Comparison of ENCODE assay signal across 8 mouse cellular contexts in the genomic region with DNA sequence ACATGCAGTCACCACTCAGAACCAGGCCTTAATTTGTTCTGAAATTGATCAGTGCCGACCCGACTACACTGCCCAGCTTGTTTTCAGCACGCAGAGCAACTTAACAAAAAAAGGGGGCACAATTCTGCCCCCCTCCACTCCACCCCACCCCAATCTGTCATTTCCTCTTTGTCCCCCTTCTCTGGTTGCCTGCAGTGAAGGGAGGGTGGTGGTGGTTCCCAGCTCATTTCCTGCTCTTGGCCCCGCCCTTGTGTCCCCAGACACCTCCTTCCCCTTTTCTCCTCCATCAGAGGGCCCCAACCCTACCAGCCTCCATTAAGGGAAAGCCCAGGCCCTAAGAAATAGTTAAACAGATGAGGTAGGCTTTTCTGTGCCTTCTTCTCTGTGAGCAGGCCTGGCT. TPM values are rescaled to one million over a fixed set of nuclear protein-coding genes. Genes with fewer than 3 reads are reported as not detected.
DNase-seq lines count a peak whose midpoint lies in the region; ATAC-seq lines count a peak whose summit lies in the region.

No protein-coding gene starts in this region.

- no peaks in the 10 kb centered on the region for H3K27me3 ChIP-seq in heart, embryonic 15.5 days
- H3K27me3 ChIP-seq in heart, embryonic 11.5 days (ENCODE audit: control insufficient read depth, insufficient read depth, low read length): no peaks in the 10 kb centered on the region
- H3K27me3 ChIP-seq in intestine, embryonic 15.5 days (replicated peaks): no peaks in the 10 kb centered on the region
- 0 out of 2 replicates have a peak, but pooled peaks cover 3% of the 10 kb centered on the region for H3K27me3 ChIP-seq in forebrain, embryonic 10.5 days (ENCODE audit: poor library complexity, severe bottlenecking)

- no peak overlapping the region for H3K9ac ChIP-seq in heart, embryonic 15.5 days
- no peak overlapping the region for H3K9ac ChIP-seq in heart, embryonic 11.5 days (ENCODE audit: low read depth, low read length)
- H3K9ac ChIP-seq in intestine, embryonic 15.5 days: no peak overlapping the region

- peak overlapping the region; percentile 33; the same call in 1 of the 2 replicates for H3K4me3 ChIP-seq in heart, embryonic 15.5 days
- H3K4me3 ChIP-seq in heart, embryonic 11.5 days (ENCODE audit: low read depth, low read length): no peak overlapping the region
- H3K4me3 ChIP-seq in intestine, embryonic 15.5 days (replicated peaks): no peak overlapping the region
- H3K4me3 ChIP-seq in forebrain, embryonic 10.5 days: no peak overlapping the region

- DNase-seq in thymus, postnatal 36 days: peak; percentile 73 to 86
- DNase-seq in urinary bladder, adult 2 months (ENCODE audit: low spot score): no peak
- DNase-seq in forebrain, embryonic 10.5 days (ENCODE audit: extremely low spot score, low spot score): no peak
- no peak for DNase-seq in yolk sac, embryonic 10.5 days (ENCODE audit: low spot score)

- H3K4me1 ChIP-seq in heart, embryonic 15.5 days (replicated peaks): peaks cover 3% of the 10 kb centered on the region; the same call in 1 of the 2 replicates
- peaks cover 2% of the 10 kb centered on the region; the same call in 1 of the 2 replicates for H3K4me1 ChIP-seq in heart, embryonic 11.5 days (ENCODE audit: control insufficient read depth, insufficient read depth, low read length)
- H3K4me1 ChIP-seq in intestine, embryonic 15.5 days (replicated peaks): no peaks in the 10 kb centered on the region
- H3K4me1 ChIP-seq in forebrain, embryonic 10.5 days: peaks cover 7% of the 10 kb centered on the region

- no peak for ATAC-seq in heart, embryonic 15.5 days (replicated peaks; ENCODE audit: insufficient number of reproducible peaks, insufficient read depth, low FRiP score, low read depth)
- no peak for ATAC-seq in heart, embryonic 11.5 days (replicated peaks; ENCODE audit: insufficient number of reproducible peaks, low FRiP score, low TSS enrichment)
- ATAC-seq in intestine, embryonic 15.5 days: peak; percentile 55; the same call in 1 of the 2 replicates
- ATAC-seq in megakaryocyte progenitor cell, adult 5-6 weeks (replicated peaks; ENCODE audit: poor library complexity): peak; percentile 79

- no peak overlapping the region; the same call in 1 of the 2 replicates for H3K4me2 ChIP-seq in heart, embryonic 15.5 days
- no peak overlapping the region for H3K4me2 ChIP-seq in heart, embryonic 11.5 days
- no peak overlapping the region for H3K4me2 ChIP-seq in intestine, embryonic 15.5 days (replicated peaks)

- H3K36me3 ChIP-seq in heart, embryonic 15.5 days: no peaks in the 10 kb centered on the region
- H3K36me3 ChIP-seq in heart, embryonic 11.5 days (ENCODE audit: control insufficient read depth, insufficient read depth, low read length): no peaks in the 10 kb centered on the region
- H3K36me3 ChIP-seq in intestine, embryonic 15.5 days: no peaks in the 10 kb centered on the region
- H3K36me3 ChIP-seq in forebrain, embryonic 10.5 days (replicated peaks): no peaks in the 10 kb centered on the region

- H3K9me3 ChIP-seq in heart, embryonic 15.5 days (replicated peaks): no peaks in the 10 kb centered on the region
- H3K9me3 ChIP-seq in heart, embryonic 11.5 days (replicated peaks; ENCODE audit: control insufficient read depth, low read length): no peaks in the 10 kb centered on the region
- H3K9me3 ChIP-seq in intestine, embryonic 15.5 days: no peaks in the 10 kb centered on the region
- no peaks in the 10 kb centered on the region for H3K9me3 ChIP-seq in forebrain, embryonic 10.5 days

- WGBS in heart, embryonic 15.5 days: 74% methylated on average over 4 of the region's 4 CpGs
- WGBS in heart, embryonic 11.5 days (ENCODE audit: insufficient replicate concordance): 72% methylated on average over 4 of the region's 4 CpGs
- 68% methylated on average over 4 of the region's 4 CpGs for WGBS in intestine, embryonic 15.5 days
- WGBS in forebrain, embryonic 10.5 days: 79% methylated on average over 4 of the region's 4 CpGs

- H3K27ac ChIP-seq in heart, embryonic 15.5 days: no peak overlapping the region
- no peak overlapping the region for H3K27ac ChIP-seq in heart, embryonic 11.5 days (ENCODE audit: low read depth, low read length)
- 0 out of 2 replicates have a peak overlapping the region, but pooled peaks have one; percentile 27 for H3K27ac ChIP-seq in intestine, embryonic 15.5 days
- no peak overlapping the region for H3K27ac ChIP-seq in forebrain, embryonic 10.5 days

RNA-seq across cellular contexts. Expression of a gene that starts 1.3 kb away (rescaled TPM):
- 1.00 and 5.3 TPM in 2 replicates for polyA plus RNA-seq in heart, embryonic 15.5 days (2015; fragmentation: Nextera tagmentation; extraction: Ambion mirVana)
- polyA plus RNA-seq in heart, embryonic 11.5 days (2014; fragmentation: Nextera tagmentation; extraction: Ambion mirVana): 0.18 and 0.44 TPM in 2 replicates
- 2.2 and 2.4 TPM in 2 replicates for polyA plus RNA-seq in intestine, embryonic 15.5 days (2015; fragmentation: Nextera tagmentation; extraction: Ambion mirVana)
- 30.2 and 31.7 TPM in 2 replicates for total RNA-seq in megakaryocyte progenitor cell, adult 5-6 weeks (2015)
- 68.0 and 70.5 TPM in 2 replicates for total RNA-seq in megakaryocyte progenitor cell, adult 5-6 weeks (2017)
- polyA plus RNA-seq in urinary bladder, adult 2 months (2012; rRNA removed): 4.2 and 5.0 TPM in 2 replicates
- 0.74 and 0.91 TPM in 2 replicates for polyA plus RNA-seq in forebrain, embryonic 10.5 days (2016; fragmentation: Nextera tagmentation; extraction: Ambion mirVana)

RNA-seq across cellular contexts. Expression of a gene that starts 20.2 kb away (rescaled TPM):
- 0.26 and 1.2 TPM in 2 replicates for polyA plus RNA-seq in heart, embryonic 15.5 days (2015; fragmentation: Nextera tagmentation; extraction: Ambion mirVana)
- polyA plus RNA-seq in heart, embryonic 11.5 days (2014; fragmentation: Nextera tagmentation; extraction: Ambion mirVana): 0.08 and 0.20 TPM in 2 replicates
- polyA plus RNA-seq in intestine, embryonic 15.5 days (2015; fragmentation: Nextera tagmentation; extraction: Ambion mirVana): 3.7 and 3.8 TPM in 2 replicates
- total RNA-seq in megakaryocyte progenitor cell, adult 5-6 weeks (2015): 0.15 and 0.49 TPM in 2 replicates
- 0.37 and 0.84 TPM in 2 replicates for total RNA-seq in megakaryocyte progenitor cell, adult 5-6 weeks (2017)
- polyA plus RNA-seq in urinary bladder, adult 2 months (2012; rRNA removed): 35.1 and 39.2 TPM in 2 replicates
- 0.92 and 0.94 TPM in 2 replicates for polyA plus RNA-seq in forebrain, embryonic 10.5 days (2016; fragmentation: Nextera tagmentation; extraction: Ambion mirVana)

RNA-seq across cellular contexts. Expression of a gene that starts 21.0 kb away (rescaled TPM):
- polyA plus RNA-seq in heart, embryonic 15.5 days (2015; fragmentation: Nextera tagmentation; extraction: Ambion mirVana): 48.7 and 57.5 TPM in 2 replicates
- polyA plus RNA-seq in heart, embryonic 11.5 days (2014; fragmentation: Nextera tagmentation; extraction: Ambion mirVana): 53.3 and 68.2 TPM in 2 replicates
- polyA plus RNA-seq in intestine, embryonic 15.5 days (2015; fragmentation: Nextera tagmentation; extraction: Ambion mirVana): 62.1 and 62.5 TPM in 2 replicates
- total RNA-seq in megakaryocyte progenitor cell, adult 5-6 weeks (2015): 16.3 and 17.1 TPM in 2 replicates
- total RNA-seq in megakaryocyte progenitor cell, adult 5-6 weeks (2017): 61.3 and 64.3 TPM in 2 replicates
- polyA plus RNA-seq in urinary bladder, adult 2 months (2012; rRNA removed): 68.7 and 73.4 TPM in 2 replicates
- polyA plus RNA-seq in forebrain, embryonic 10.5 days (2016; fragmentation: Nextera tagmentation; extraction: Ambion mirVana): 128 and 132 TPM in 2 replicates

RNA-seq across cellular contexts. Expression of a gene that starts 28.6 kb away (rescaled TPM):
- 2.7 and 3.1 TPM in 2 replicates for polyA plus RNA-seq in heart, embryonic 15.5 days (2015; fragmentation: Nextera tagmentation; extraction: Ambion mirVana)
- 0.45 and 1.7 TPM in 2 replicates for polyA plus RNA-seq in heart, embryonic 11.5 days (2014; fragmentation: Nextera tagmentation; extraction: Ambion mirVana)
- 3.3 and 3.8 TPM in 2 replicates for polyA plus RNA-seq in intestine, embryonic 15.5 days (2015; fragmentation: Nextera tagmentation; extraction: Ambion mirVana)
- total RNA-seq in megakaryocyte progenitor cell, adult 5-6 weeks (2015): 0.42 and 0.67 TPM in 2 replicates
- 1.9 and 3.8 TPM in 2 replicates for total RNA-seq in megakaryocyte progenitor cell, adult 5-6 weeks (2017)
- 5.4 and 8.4 TPM in 2 replicates for polyA plus RNA-seq in urinary bladder, adult 2 months (2012; rRNA removed)
- polyA plus RNA-seq in forebrain, embryonic 10.5 days (2016; fragmentation: Nextera tagmentation; extraction: Ambion mirVana): 6.1 and 6.5 TPM in 2 replicates

RNA-seq across cellular contexts. Expression of a gene that starts 29.5 kb away (rescaled TPM):
- 0.63 and 0.75 TPM in 2 replicates for polyA plus RNA-seq in heart, embryonic 15.5 days (2015; fragmentation: Nextera tagmentation; extraction: Ambion mirVana)
- polyA plus RNA-seq in heart, embryonic 11.5 days (2014; fragmentation: Nextera tagmentation; extraction: Ambion mirVana): 0.49 and 0.51 TPM in 2 replicates
- 0.94 and 1.0 TPM in 2 replicates for polyA plus RNA-seq in intestine, embryonic 15.5 days (2015; fragmentation: Nextera tagmentation; extraction: Ambion mirVana)
- 0.96 TPM in 1 of 2 replicates, not detected in the other for total RNA-seq in megakaryocyte progenitor cell, adult 5-6 weeks (2015)
- total RNA-seq in megakaryocyte progenitor cell, adult 5-6 weeks (2017): 0.33 and 0.71 TPM in 2 replicates
- 2.3 and 2.8 TPM in 2 replicates for polyA plus RNA-seq in urinary bladder, adult 2 months (2012; rRNA removed)
- polyA plus RNA-seq in forebrain, embryonic 10.5 days (2016; fragmentation: Nextera tagmentation; extraction: Ambion mirVana): 2.7 and 2.8 TPM in 2 replicates

Comparison
In these comparisons a context has a peak if more than half of its experiments do, and no peak if none do; other contexts are left out.
1. ATAC-seq: peak in intestine, embryonic 15.5 days (single experiment) and megakaryocyte progenitor cell, adult 5-6 weeks (single experiment); none in heart, embryonic 15.5 days (single experiment) and heart, embryonic 11.5 days (single experiment).
2. DNase-seq: peak in thymus, postnatal 36 days (2 of 2); none in urinary bladder, adult 2 months (single experiment), forebrain, embryonic 10.5 days (single experiment) and yolk sac, embryonic 10.5 days (single experiment).